Mouse (Mus musculus) liver, embryonic 14.5 days (tissue): ENCODE data around the gene Ramp3. TPM values are rescaled to one million over a fixed set of nuclear protein-coding genes. Genes with fewer than 3 reads are reported as not detected.

Experiments used
- ATAC-seq: fragments of 200-750 bp; cut with Nextera tagmentation; 2 replicates; pipeline ENCODE4 v1.8.0; 2017; ENCODE audit warnings: moderate number of reproducible peaks, mild to moderate bottlenecking, moderate library complexity; ENCODE audit not compliant: insufficient read depth
- DNase-seq, 3 experiments: peaks; one replicate each; pipeline ENCODE4 v3.0.0-alpha.2; 2012 to 2013; ENCODE audit warnings: low read depth in 3 of 3, low spot score in 3 of 3
- H3K27ac ChIP-seq: fragments of 300-500 bp; sonication (generic); 2 replicates; pipeline ENCODE4 v1.5.1; 2014; ENCODE audit warnings: moderate library complexity, mild to moderate bottlenecking, control low read depth, inconsistent platforms
- H3K27me3 ChIP-seq: fragments of 300-500 bp; sonication (generic); 2 replicates; pipeline ENCODE4 v1.6.1; 2014; ENCODE audit warnings: mild to moderate bottlenecking, low read length, moderate library complexity; ENCODE audit not compliant: control insufficient read depth, insufficient read depth
- H3K36me3 ChIP-seq: fragments of 300-500 bp; sonication (generic); replicated peaks from 2 replicates; pipeline ENCODE4 v1.6.1; 2014; ENCODE audit warnings: low read depth; ENCODE audit not compliant: control insufficient read depth, insufficient read depth
- H3K4me1 ChIP-seq, 2 experiments: fragments of 200-500 bp in 1 of 2; fragments of 300-500 bp in 1 of 2; sonication (generic) in 1 of 2; replicated peaks; 2 replicates each; pipeline ENCODE4 v1.6.1; 2012 to 2014; ENCODE audit warnings: antibody characterized with exemption in 1 of 2, inconsistent platforms in 1 of 2, low read length in 1 of 2; ENCODE audit not compliant: control insufficient read depth in 2 of 2, insufficient read depth in 2 of 2
- H3K4me2 ChIP-seq: fragments of 300-500 bp; sonication (generic); 2 replicates; pipeline ENCODE4 v1.6.1; 2014; ENCODE audit warnings: low read depth, mild to moderate bottlenecking, control low read depth, moderate library complexity
- H3K4me3 ChIP-seq, 2 experiments: fragments of 200-500 bp in 1 of 2; fragments of 300-500 bp in 1 of 2; sonication (generic) in 1 of 2; 2 replicates each; pipeline ENCODE4 v1.5.1; 2012 to 2014; ENCODE audit warnings: low read depth in 2 of 2, low read length in 2 of 2, mild to moderate bottlenecking in 2 of 2, control low read depth in 1 of 2, inconsistent platforms in 1 of 2, moderate library complexity in 1 of 2; ENCODE audit not compliant: insufficient read depth in 1 of 2
- H3K9ac ChIP-seq: fragments of 300-500 bp; sonication (generic); replicated peaks from 2 replicates; pipeline ENCODE4 v1.6.1; 2014; ENCODE audit warnings: mild to moderate bottlenecking, control low read depth, moderate library complexity
- H3K9me3 ChIP-seq: fragments of 300-500 bp; sonication (generic); 2 replicates; pipeline ENCODE4 v1.6.1; 2016; ENCODE audit warnings: low read length, mixed read lengths; ENCODE audit not compliant: control insufficient read depth
- CTCF ChIP-seq: IDR thresholded peaks from 2 replicates; pipeline ENCODE4 v1.5.1; 2016; ENCODE audit warnings: antibody characterized with exemption, low read depth, control low read depth
- EP300 ChIP-seq: IDR thresholded peaks from 2 replicates; pipeline ENCODE4 v1.6.1; 2016; ENCODE audit warnings: antibody characterized with exemption, low read depth
- WGBS: fragments of 180-500 bp; shearing (Covaris S2); extraction: QIAGEN DNeasy Blood & Tissue Kit; methylation state at CpG from one replicate; pipeline ENCODE4 v1.1.7; 2014; ENCODE audit not compliant: insufficient replicate concordance; 5-methylcytosine and 5-hydroxymethylcytosine counted together
- polyA plus RNA-seq, 2 experiments: library from polyadenylated mRNA; depleted of rRNA in 1 of 2; stranded (reverse) in 1 of 2; unstranded in 1 of 2; fragments of >200 nt; fragmentation: Nextera tagmentation in 1 of 2; extraction: Ambion mirVana in 1 of 2; gene quantifications; 2 replicates each; pipeline versions ENCODE4 v1.2.1 to v1.2.3; 2012 to 2014

Gene Ramp3
- polyA plus RNA-seq, 2 experiments: 0.04 TPM; not detected in 1

- DNase-seq (no peak), ATAC-seq (no peak)
- Histone ChIP-seq H3K9ac (no peak overlapping the region), H3K27ac (no peak overlapping the region), H3K4me2 (no peak overlapping the region), H3K36me3 (no peaks in the 10 kb centered on the region), H3K4me1 (no peaks in the 10 kb centered on the region), H3K4me3 (no peak overlapping the region), H3K27me3 (no peaks in the 10 kb centered on the region), H3K9me3 (no peaks in the 10 kb centered on the region)
- no peak for TF ChIP-seq EP300
- no peak for TF ChIP-seq CTCF
- WGBS: 35% methylated on average over 2 of the region's 2 CpGs
These were observed 11.7 kb downstream of the Ramp3 start for GRCm38 (mm10) chr11:6670044-6670443.

DNA sequence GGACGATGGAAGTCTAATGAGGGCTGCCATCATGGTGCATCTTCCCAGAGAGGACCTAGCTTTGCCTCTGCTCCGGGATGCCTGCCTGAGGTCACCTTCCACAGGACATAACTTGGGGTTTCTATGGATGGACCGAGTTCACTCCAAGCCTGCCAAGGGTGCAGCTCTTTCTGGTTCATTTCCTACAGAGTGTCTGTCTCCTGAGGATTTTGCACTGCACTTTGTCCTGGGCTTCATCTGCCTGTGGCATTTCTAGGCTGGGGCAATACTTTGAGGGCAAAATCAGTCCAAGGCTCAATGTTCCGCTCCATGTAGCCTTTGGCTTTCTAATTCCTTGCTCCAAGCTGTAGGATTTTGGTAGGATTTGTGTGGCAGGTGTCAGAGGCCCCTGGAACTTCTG is 12.5 kb downstream of the Ramp3 start:
- WGBS: 50% methylated on average over 4 of the region's 4 CpGs
- Histone ChIP-seq H3K9me3 (no peaks in the 10 kb centered on the region), H3K4me3 (no peak overlapping the region), H3K27me3 (no peaks in the 10 kb centered on the region), H3K9ac (no peak overlapping the region), H3K4me1 (no peaks in the 10 kb centered on the region), H3K36me3 (no peaks in the 10 kb centered on the region), H3K4me2 (no peak overlapping the region), H3K27ac (no peak overlapping the region)
- TF ChIP-seq CTCF (no peak), EP300 (no peak)
- no peak for DNase-seq
- no peak for ATAC-seq

GRCm38 (mm10) chr11:6674701-6675100 is 16.4 kb downstream of the Ramp3 start:
- no peaks in the 10 kb centered on the region for H3K27me3 ChIP-seq
- no peaks in the 10 kb centered on the region; a peak in 1 of 4 replicates for H3K4me1 ChIP-seq
- no peak overlapping the region for H3K27ac ChIP-seq
- no peak overlapping the region for H3K4me2 ChIP-seq
- DNase-seq: no peak
- H3K36me3 ChIP-seq: no peaks in the 10 kb centered on the region
- no peak for ATAC-seq
- H3K4me3 ChIP-seq: no peak overlapping the region
- TF ChIP-seq CTCF: no peak
- no peak for TF ChIP-seq EP300
- no peak overlapping the region for H3K9ac ChIP-seq
- no peaks in the 10 kb centered on the region for H3K9me3 ChIP-seq
- WGBS: 80% methylated on average over 9 of the region's 9 CpGs

- no peak overlapping the region for H3K4me2 ChIP-seq
- H3K27ac ChIP-seq: no peak overlapping the region
- H3K9me3 ChIP-seq: no peaks in the 10 kb centered on the region
- no peak overlapping the region for H3K9ac ChIP-seq
- H3K27me3 ChIP-seq: no peaks in the 10 kb centered on the region
- H3K4me3 ChIP-seq: no peak overlapping the region
- no peak for DNase-seq
- TF ChIP-seq CTCF (no peak), EP300 (no peak)
- peaks cover 0 to 3% of the 10 kb centered on the region in 2 experiments; a peak in 2 of 4 replicates for H3K4me1 ChIP-seq
- 23% methylated on average over 7 of the region's 7 CpGs for WGBS
- no peaks in the 10 kb centered on the region for H3K36me3 ChIP-seq
- ATAC-seq: no peak
These were observed 17.1 kb downstream of the Ramp3 start for GRCm38 (mm10) chr11:6675402-6675801.

DNA sequence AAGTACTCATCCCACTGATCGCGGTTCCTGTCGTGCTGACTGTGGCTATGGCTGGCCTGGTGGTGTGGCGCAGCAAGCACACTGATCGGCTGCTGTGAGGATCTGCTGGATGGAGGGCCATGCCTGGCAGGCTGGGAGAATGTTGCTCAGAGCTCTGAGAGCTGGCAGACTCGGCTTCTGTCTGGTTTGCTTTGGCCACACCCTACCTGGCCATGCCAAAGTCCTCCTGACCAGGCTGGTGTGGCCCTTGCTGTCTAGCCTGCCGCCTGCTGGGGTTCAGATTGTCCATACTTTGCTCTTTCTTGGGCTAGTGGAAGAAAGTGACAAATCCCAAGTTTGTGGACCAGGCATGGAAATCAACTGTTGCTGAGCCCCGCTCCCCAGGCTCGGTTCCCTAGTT is 18.3 kb downstream of the Ramp3 start:
- H3K27ac ChIP-seq: no peak overlapping the region
- H3K36me3 ChIP-seq: no peaks in the 10 kb centered on the region
- peaks cover 0 to 3% of the 10 kb centered on the region in 2 experiments; a peak in 2 of 4 replicates for H3K4me1 ChIP-seq
- ATAC-seq (no peak), DNase-seq (no peak)
- H3K27me3 ChIP-seq: no peaks in the 10 kb centered on the region
- H3K9me3 ChIP-seq: no peaks in the 10 kb centered on the region
- TF ChIP-seq CTCF: no peak
- no peak for TF ChIP-seq EP300
- no peak overlapping the region for H3K9ac ChIP-seq
- H3K4me2 ChIP-seq: no peak overlapping the region
- WGBS: 68% methylated on average over 9 of the region's 9 CpGs
- no peak overlapping the region for H3K4me3 ChIP-seq
